Mouse (Mus musculus) midbrain, postnatal 0 days (tissue): Measurements from ENCODE around the gene Shd. TPM values are rescaled to one million over a fixed set of nuclear protein-coding genes. Genes with fewer than 3 reads are reported as not detected.
A peak's percentile ranks its signal among the peaks of the same experiment; 100 is the strongest.

Source experiments
- ATAC-seq: fragments of 200-750 bp; cut with Nextera tagmentation; 2 replicates; pipeline ENCODE4 v1.8.0; 2017; ENCODE audit warnings: moderate number of reproducible peaks, mild to moderate bottlenecking, moderate TSS enrichment, moderate library complexity; ENCODE audit not compliant: low FRiP score
- DNase-seq: peaks from one replicate; pipeline ENCODE4 v3.0.0-alpha.2; 2015; ENCODE audit warnings: low spot score
- H3K27ac ChIP-seq: fragments of 300-500 bp; sonication (generic); 2 replicates; pipeline ENCODE4 v1.5.1; 2014; ENCODE audit warnings: low read depth, mild to moderate bottlenecking, low read length, mixed read lengths
- H3K27me3 ChIP-seq: fragments of 300-500 bp; sonication (generic); 2 replicates; pipeline ENCODE4 v1.6.1; 2014; ENCODE audit warnings: low read length, control low read depth, mixed read lengths; ENCODE audit not compliant: insufficient read depth
- H3K36me3 ChIP-seq: fragments of 300-500 bp; sonication (generic); 2 replicates; pipeline ENCODE4 v1.6.1; 2014; ENCODE audit warnings: low read length, control low read depth, mixed read lengths; ENCODE audit not compliant: insufficient read depth
- H3K4me1 ChIP-seq: fragments of 300-500 bp; sonication (generic); 2 replicates; pipeline ENCODE4 v1.6.1; 2014; ENCODE audit warnings: mild to moderate bottlenecking, control low read depth, antibody characterized with exemption, low read length, mixed read lengths; ENCODE audit not compliant: insufficient read depth
- H3K4me2 ChIP-seq: fragments of 300-500 bp; sonication (generic); 2 replicates; pipeline ENCODE4 v1.6.1; 2014; ENCODE audit warnings: low read depth, mild to moderate bottlenecking, low read length, mixed read lengths; ENCODE audit not compliant: poor library complexity, severe bottlenecking
- H3K4me3 ChIP-seq: fragments of 300-500 bp; sonication (generic); 2 replicates; pipeline ENCODE4 v1.5.1; 2014; ENCODE audit warnings: low read depth, mild to moderate bottlenecking, low read length, moderate library complexity
- H3K9ac ChIP-seq: fragments of 300-500 bp; sonication (generic); replicated peaks from 2 replicates; pipeline ENCODE4 v1.6.1; 2014; ENCODE audit warnings: mild to moderate bottlenecking, low read length, moderate library complexity, mixed read lengths; ENCODE audit not compliant: poor library complexity, severe bottlenecking
- H3K9me3 ChIP-seq: fragments of 300-500 bp; sonication (generic); 2 replicates; pipeline ENCODE4 v1.6.1; 2016; ENCODE audit warnings: low read length, control low read depth
- CTCF ChIP-seq: IDR thresholded peaks from 2 replicates; pipeline ENCODE4 v1.5.1; 2016; ENCODE audit warnings: antibody characterized with exemption, mild to moderate bottlenecking
- WGBS: fragments of 180-500 bp; shearing (Covaris S2); extraction: QIAGEN DNeasy Blood & Tissue Kit; methylation state at CpG from one replicate; pipeline ENCODE4 v1.1.7; 2014; 5-methylcytosine and 5-hydroxymethylcytosine counted together
- polyA plus RNA-seq: library from polyadenylated mRNA; unstranded; fragments of >200 nt; fragmentation: Nextera tagmentation; extraction: Ambion mirVana; gene quantifications from 2 replicates; pipeline ENCODE4 v1.2.1, GENCODE M21; 2015
- total RNA-seq: library from RNA; depleted of rRNA; stranded (reverse); fragments of >200 nt; gene quantifications from 2 replicates; pipeline ENCODE4 v1.2.3, GENCODE M21; 2014

Gene Shd
- total and polyA plus RNA-seq, 2 experiments from 2014 or later: 172 to 253 TPM

DNA sequence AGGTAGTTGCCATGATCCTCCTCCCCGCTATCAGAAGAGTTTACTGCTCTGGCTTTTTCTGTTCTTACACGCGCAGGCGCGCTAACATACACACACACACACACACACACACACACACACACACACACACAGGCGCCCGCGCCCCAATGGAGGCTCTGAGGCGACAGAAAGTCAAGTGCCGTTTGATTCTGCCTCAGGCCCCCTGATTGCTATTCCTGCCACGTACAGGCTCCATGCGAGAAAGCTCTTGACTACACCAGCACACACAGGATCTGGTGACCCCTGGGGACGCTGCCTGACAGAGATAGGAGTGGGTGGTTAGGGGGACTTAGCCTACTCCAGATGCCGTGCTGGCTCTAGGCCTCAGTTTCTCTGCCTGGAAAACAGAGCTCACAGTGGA is 707 bp upstream of the Shd start:
- H3K36me3 ChIP-seq: peaks cover 25% of the 10 kb centered on the region; the same call in 1 of the 2 replicates
- DNase-seq (peak; percentile 90), ATAC-seq (peak; percentile 74)
- no peaks in the 10 kb centered on the region for H3K27me3 ChIP-seq
- no peaks in the 10 kb centered on the region for H3K9me3 ChIP-seq
- peak overlapping the region; percentile 93 for H3K4me2 ChIP-seq
- no peak for TF ChIP-seq CTCF
- H3K4me3 ChIP-seq: peak overlapping the region; percentile 66; the same call in 1 of the 2 replicates
- H3K27ac ChIP-seq: peak overlapping the region; percentile 81
- WGBS: 12% methylated on average over 14 of the region's 14 CpGs
- H3K9ac ChIP-seq: peak overlapping the region; percentile 87
- H3K4me1 ChIP-seq: 0 out of 2 replicates have a peak, but pooled peaks cover 7% of the 10 kb centered on the region

DNA sequence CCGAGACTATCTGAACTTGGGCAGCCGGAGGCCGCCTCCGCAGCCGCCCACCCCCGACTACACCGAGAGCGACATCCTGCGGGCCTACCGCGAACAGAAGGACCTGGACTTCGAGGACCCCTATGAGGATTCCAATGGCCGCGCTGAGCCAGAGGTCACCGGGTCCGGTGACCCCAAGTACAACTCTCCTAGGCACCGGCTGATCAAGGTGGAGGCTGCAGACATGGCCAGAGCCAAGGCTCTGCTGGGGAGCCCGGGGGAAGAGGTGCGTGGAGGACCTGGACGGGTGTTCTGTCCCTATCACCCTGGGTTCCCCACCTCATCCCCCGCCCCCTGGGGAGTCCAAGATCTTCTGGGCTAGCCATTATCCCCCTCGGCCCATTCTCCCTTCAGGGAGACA is 1.2 kb downstream of the Shd start:
- 0 out of 2 replicates have a peak, but pooled peaks cover 7% of the 10 kb centered on the region for H3K4me1 ChIP-seq
- peaks cover 27% of the 10 kb centered on the region; the same call in 1 of the 2 replicates for H3K36me3 ChIP-seq
- no peak for TF ChIP-seq CTCF
- ATAC-seq (no peak), DNase-seq (no peak)
- H3K9ac ChIP-seq: peak overlapping the region; percentile 87
- peak overlapping the region; percentile 12; the same call in 1 of the 2 replicates for H3K27ac ChIP-seq
- peak overlapping the region; percentile 66 for H3K4me3 ChIP-seq
- H3K27me3 ChIP-seq: no peaks in the 10 kb centered on the region
- peak overlapping the region; percentile 93 for H3K4me2 ChIP-seq
- WGBS: 21% methylated on average over 22 of the region's 22 CpGs
- H3K9me3 ChIP-seq: no peaks in the 10 kb centered on the region

DNA sequence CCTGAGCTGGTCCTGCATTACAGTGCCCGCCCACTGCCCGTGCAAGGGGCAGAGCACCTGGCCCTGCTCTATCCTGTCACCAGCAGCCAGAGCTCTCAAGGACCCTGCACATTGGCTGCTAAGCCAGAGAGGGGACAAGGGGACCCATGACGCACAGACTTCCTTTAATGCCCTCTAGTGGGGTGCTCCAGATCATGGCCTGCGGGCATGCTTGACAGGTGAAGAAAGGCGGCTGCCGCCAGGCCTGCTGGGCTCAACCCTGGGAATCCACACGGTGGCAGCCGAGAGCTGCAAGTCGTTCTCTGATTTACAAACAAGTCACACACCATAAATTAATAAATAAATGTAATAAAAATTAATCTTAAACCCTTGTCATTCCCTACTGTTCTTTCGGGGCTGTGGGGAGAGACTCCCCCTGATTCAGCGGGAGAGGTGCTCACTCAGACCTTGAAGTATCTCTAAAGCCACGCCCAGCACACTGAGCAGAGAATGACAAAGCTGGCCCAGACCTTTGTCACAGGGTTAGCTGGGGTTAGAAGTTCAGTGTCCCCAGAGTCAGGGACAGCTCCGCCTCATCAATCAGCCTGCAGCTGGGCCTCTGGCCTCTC is 6.1 kb downstream of the Shd start:
- peak; percentile 88 for TF ChIP-seq CTCF
- ATAC-seq (peak; percentile 81), DNase-seq (peak; percentile 89)
- whole genome bisulfite sequencing: 19% methylated on average over 13 of the region's 13 CpGs
- no peaks in the 10 kb centered on the region for H3K4me1 ChIP-seq
- H3K36me3 ChIP-seq: peaks cover 23% of the 10 kb centered on the region; the same call in 1 of the 2 replicates
- H3K9ac ChIP-seq: no peak overlapping the region; the same call in 1 of the 2 replicates
- H3K27ac ChIP-seq: peak overlapping the region; percentile 18; the same call in 1 of the 2 replicates
- no peaks in the 10 kb centered on the region for H3K27me3 ChIP-seq
- H3K9me3 ChIP-seq: no peaks in the 10 kb centered on the region
- H3K4me3 ChIP-seq: no peak overlapping the region
- H3K4me2 ChIP-seq: no peak overlapping the region

DNA sequence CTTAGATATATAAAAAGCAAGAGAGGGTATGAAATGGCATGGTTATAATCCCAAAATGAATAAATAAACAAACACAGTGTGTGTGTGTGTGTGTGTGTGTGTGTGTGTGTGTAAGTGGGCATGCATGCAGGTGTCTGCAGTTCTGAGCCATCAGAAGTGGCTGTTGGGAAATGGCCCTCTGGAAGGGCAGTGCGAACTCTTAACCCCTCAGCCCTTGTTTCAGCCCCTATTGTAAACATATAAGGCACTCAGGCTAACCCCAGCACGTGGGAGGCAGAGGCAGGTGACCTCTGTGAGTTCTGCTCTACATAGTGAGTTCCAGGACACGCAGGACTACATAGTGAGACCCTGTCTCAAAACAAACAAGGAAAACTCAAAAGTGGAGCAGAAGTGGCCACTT is 7.0 kb downstream of the Shd start:
- no peaks in the 10 kb centered on the region for H3K27me3 ChIP-seq
- TF ChIP-seq CTCF: no peak
- H3K27ac ChIP-seq: no peak overlapping the region
- no peak overlapping the region for H3K9ac ChIP-seq
- no peaks in the 10 kb centered on the region for H3K9me3 ChIP-seq
- H3K4me1 ChIP-seq: no peaks in the 10 kb centered on the region
- peaks cover 23% of the 10 kb centered on the region; the same call in 1 of the 2 replicates for H3K36me3 ChIP-seq
- H3K4me3 ChIP-seq: no peak overlapping the region
- no peak for ATAC-seq
- 63% methylated on average over 3 of the region's 3 CpGs for WGBS
- no peak for DNase-seq
- H3K4me2 ChIP-seq: no peak overlapping the region

DNA sequence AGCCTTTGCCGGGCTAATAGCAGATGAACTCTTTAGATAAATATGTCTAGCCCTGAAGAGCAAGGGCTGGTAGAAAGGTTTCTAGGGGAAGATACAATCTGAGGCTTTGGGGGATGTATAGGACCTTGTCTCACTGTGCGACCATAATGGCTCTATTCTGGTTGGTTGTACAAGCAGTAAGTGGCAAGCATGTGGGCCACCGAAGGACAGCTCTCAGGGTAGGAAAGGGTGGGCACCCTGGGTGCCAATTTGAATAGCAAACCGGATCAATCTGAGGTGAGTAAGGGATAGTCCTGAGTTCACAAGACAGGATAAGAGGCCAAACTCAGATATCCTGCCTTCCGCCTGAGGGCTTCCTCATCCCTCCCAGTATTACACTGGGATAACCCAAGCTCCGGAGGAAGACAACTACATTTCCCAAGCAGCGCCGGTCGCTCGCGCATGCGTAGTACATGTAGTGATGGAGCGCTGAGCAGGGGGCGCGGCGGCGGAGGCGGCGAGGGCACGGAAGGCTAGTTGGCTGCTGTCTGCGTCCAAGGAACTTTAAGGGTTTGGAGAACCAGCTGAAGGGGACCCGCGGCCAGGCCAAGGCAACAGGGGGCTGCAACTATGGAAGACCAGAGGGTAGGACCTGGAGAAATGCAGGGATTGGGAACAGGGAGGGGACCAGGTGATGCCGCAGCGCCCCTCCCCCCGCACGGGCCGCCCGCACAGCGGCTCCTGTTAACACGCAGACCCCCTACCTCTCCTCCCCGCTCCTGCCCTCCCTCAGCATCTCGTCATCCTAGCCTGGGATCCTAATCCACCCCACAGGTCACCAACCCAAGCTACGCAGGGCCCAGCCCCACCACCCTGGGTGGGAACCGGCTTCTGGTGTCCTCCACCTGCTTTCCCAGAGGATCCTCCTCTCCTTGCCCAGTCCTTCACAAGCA is 16.0 kb downstream of the Shd start, which contains the start of gene Fsd1:
Gene Fsd1 (plus strand): TSS at position 480 of the 932 bp plus-strand sequence.
- Histone ChIP-seq H3K4me1 (peaks cover 7% of the 10 kb centered on the region), H3K9ac (peak within 1 kb of the TSS; percentile 64), H3K9me3 (no peaks in the 10 kb centered on the region), H3K27ac (peak within 1 kb of the TSS; percentile 44), H3K4me2 (peak within 1 kb of the TSS; percentile 79), H3K27me3 (no peaks in the 10 kb centered on the region), H3K36me3 (peaks cover 20% of the 10 kb centered on the region), H3K4me3 (peak within 1 kb of the TSS; percentile 50)
- peak; percentile 90 for DNase-seq
- TF ChIP-seq CTCF: peak; percentile 17; the same call in 1 of the 2 replicates
- ATAC-seq: peak; percentile 84
- 9% methylated on average over 29 of the region's 35 CpGs for WGBS
